Mouse (Mus musculus) layer of hippocampus, postnatal 10 days (tissue): Measurements from ENCODE around the gene Ppm1h. TPM values are rescaled to one million over a fixed set of nuclear protein-coding genes. Genes with fewer than 3 reads are reported as not detected.

Experiments
- DNase-seq, 2 experiments: peaks; one replicate each; pipeline ENCODE4 v3.0.0; 2021; ENCODE audit warnings: low spot score in 2 of 2
- microRNA-seq, 2 experiments: library from miRNA; unstranded; fragments of <30 nt; microRNA quantifications; one replicate each; pipeline ENCODE4 v1.2.0; 2021
- total RNA-seq, 2 experiments: library from RNA; stranded (reverse); gene quantifications; 2 replicates each; pipeline ENCODE4 v1.2.3; 2021

Ppm1h gene
- total RNA-seq, 2 experiments from 2014 or later, result 74.1 to 75.4 TPM

GRCm38 (mm10) chr10:122994402-122995107 is 316.0 kb downstream of the Ppm1h start:
- no peak for DNase-seq

Small RNAs within 50 kb of the gene (microRNA-seq; reads per million reads assigned to microRNA genes)
- gene Mir6412, result 0 reads per million in 2 experiments
- gene Mir8104, result 0.45 to 1.8 reads per million in 2 experiments
- gene Mirlet7i, result 70,958 to 77,731 reads per million in 2 experiments

Other genes starting within 250 kb of the Ppm1h start
- gene Avpr1a, start 230.3 kb upstream of the Ppm1h start, total RNA-seq, result 1 to 10 TPM; 5.0 to 5.3 TPM